Mouse (Mus musculus): ENCODE data around the gene Pqbp1. TPM values are rescaled to one million over a fixed set of nuclear protein-coding genes. Genes with fewer than 3 reads are reported as not detected.
A peak's percentile ranks its signal among the peaks of the same experiment; 100 is the strongest.
"Not testable (repeated sequence)": the region's sequence is repeated elsewhere in the genome, so short reads cannot be mapped to it uniquely, and the experiment has no call there.

Pqbp1 gene
- 100 to 1,000 TPM in 3 of 4 experiments, 10 to 100 TPM in 1; 96.2 to 130 (median 106) TPM for total RNA-seq (2022)

- peak; percentile 87 for DNase-seq
Observed at GRCm38 (mm10) chrX:7898880-7899874, at the start of gene Pqbp1, which contains the start of gene Timm17b. Pqbp1 (minus strand) TSS chrX:7899269. Timm17b (plus strand) TSS chrX:7899357.

GRCm38 (mm10) chrX:7947900-7948492 lies 48.9 kb upstream of the Pqbp1 start:
- peak; percentile 95 for DNase-seq

- DNase-seq = no peak
Observed at GRCm38 (mm10) chrX:7947108-7947899, 48.2 kb upstream of the Pqbp1 start, which contains the start of gene Hdac6. Hdac6 (minus strand) TSS chrX:7947889.

- DNase-seq = no peak
Observed at GRCm38 (mm10) chrX:7945618-7946017, 46.5 kb upstream of the Pqbp1 start.

- DNase-seq = no peak
Observed at GRCm38 (mm10) chrX:7937667-7938066, 38.6 kb upstream of the Pqbp1 start.

- DNase-seq = no peak
Observed at GRCm38 (mm10) chrX:7936874-7937273, 37.8 kb upstream of the Pqbp1 start.

GRCm38 (mm10) chrX:7928270-7928790 lies 29.3 kb upstream of the Pqbp1 start, which contains the start of gene Eras:
Eras (minus strand) TSS chrX:7928607.
- DNase-seq = no peak

- no peak for DNase-seq
Observed at GRCm38 (mm10) chrX:7927116-7927515, 28.0 kb upstream of the Pqbp1 start.

GRCm38 (mm10) chrX:7926266-7926665 lies 27.2 kb upstream of the Pqbp1 start:
- DNase-seq = no peak

- DNase-seq = no peak
Observed at GRCm38 (mm10) chrX:7922032-7922431, 23.0 kb upstream of the Pqbp1 start.

- no peak for DNase-seq
Observed at GRCm38 (mm10) chrX:7919601-7920383, 20.7 kb upstream of the Pqbp1 start, which contains the start of gene Pcsk1n. Pcsk1n (plus strand) TSS chrX:7919822.

GRCm38 (mm10) chrX:7917960-7918359 lies 18.9 kb upstream of the Pqbp1 start:
- not testable (repeated sequence) for DNase-seq

GRCm38 (mm10) chrX:7915669-7916068 lies 16.6 kb upstream of the Pqbp1 start:
- not testable (repeated sequence) for DNase-seq

GRCm38 (mm10) chrX:7910473-7910872 lies 11.4 kb upstream of the Pqbp1 start:
- DNase-seq = no peak

- not testable (repeated sequence) for DNase-seq
Observed at GRCm38 (mm10) chrX:7909242-7909641, 10.2 kb upstream of the Pqbp1 start, which contains the start of gene Gm10490. Gm10490 (plus strand) TSS chrX:7909542.

- DNase-seq = no peak
Observed at GRCm38 (mm10) chrX:7907735-7908134, 8.7 kb upstream of the Pqbp1 start, which contains the start of gene Gm10491. Gm10491 (minus strand) TSS chrX:7907835.

GRCm38 (mm10) chrX:7904441-7904840 lies 5.4 kb upstream of the Pqbp1 start:
- DNase-seq = no peak

GRCm38 (mm10) chrX:7898211-7898610 lies 858 bp downstream of the Pqbp1 start:
- no peak for DNase-seq

- DNase-seq = peak; percentile 89
Observed at GRCm38 (mm10) chrX:7883841-7884567, 15.1 kb downstream of the Pqbp1 start, which contains the start of gene Slc35a2. Slc35a2 (plus strand) TSS chrX:7884028.

- DNase-seq = peak; percentile 54
Observed at GRCm38 (mm10) chrX:7879819-7880218, 19.2 kb downstream of the Pqbp1 start.
